ENCODE assay signal across 11 mouse cellular contexts in the genomic region with DNA sequence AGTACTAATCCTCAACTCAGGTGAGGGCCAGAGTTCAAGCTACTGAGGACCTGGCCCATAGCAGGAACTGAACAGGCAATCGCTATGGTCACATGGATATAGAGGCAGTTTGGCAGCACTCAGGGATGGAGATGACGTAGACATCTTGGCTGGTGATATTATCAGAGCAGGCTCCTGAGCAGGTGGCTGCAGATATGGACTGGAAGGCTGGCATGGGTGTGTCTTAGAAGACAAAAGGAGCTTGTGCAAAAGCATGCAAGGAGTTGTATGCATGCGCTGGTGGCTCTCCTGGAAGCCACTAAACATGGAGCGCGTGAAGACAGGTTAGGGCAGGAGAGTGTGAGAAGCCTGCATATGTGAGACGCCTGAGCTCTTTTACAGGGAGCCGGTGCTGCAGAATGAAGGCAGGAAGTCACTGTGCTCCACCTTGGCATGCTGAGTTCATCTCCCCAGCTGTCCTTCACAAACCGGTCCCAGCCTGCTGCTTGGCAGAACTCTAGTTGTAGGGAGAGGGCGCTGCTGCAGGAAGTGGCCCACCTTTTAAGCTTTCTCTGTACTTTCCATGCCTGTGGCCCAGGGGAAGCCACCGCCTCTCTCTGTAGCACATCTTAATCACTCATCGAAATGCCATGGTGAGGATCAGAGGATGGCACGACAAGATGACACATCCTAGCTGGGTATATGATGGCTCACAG. TPM values are rescaled to one million over a fixed set of nuclear protein-coding genes. Genes with fewer than 3 reads are reported as not detected.
DNase-seq lines count a peak whose midpoint lies in the region; ATAC-seq lines count a peak whose summit lies in the region.
"Had no signal": no experiment of that assay in that cellular context is flagged by ENCODE, and none has a peak within 500 bp of the region (broad histone marks: within the 10 kb centered on the region; RNA-seq: fewer than 3 reads in every experiment).

No protein-coding gene starts in this region.

- no peaks in the 10 kb centered on the region for H3K36me3 ChIP-seq in stomach, embryonic 15.5 days
- H3K36me3 ChIP-seq in limb, embryonic 10.5 days: no peaks in the 10 kb centered on the region
- H3K36me3 ChIP-seq: heart, embryonic 12.5 days; neural tube, embryonic 12.5 days had no signal

- no peak overlapping the region for H3K4me2 ChIP-seq in stomach, embryonic 15.5 days
- H3K4me2 ChIP-seq: heart, embryonic 12.5 days; neural tube, embryonic 12.5 days had no signal

- H3K27me3 ChIP-seq in stomach, embryonic 15.5 days (replicated peaks): no peaks in the 10 kb centered on the region
- H3K27me3 ChIP-seq in limb, embryonic 10.5 days (ENCODE audit: low read depth, poor library complexity, severe bottlenecking): no peaks in the 10 kb centered on the region
- H3K27me3 ChIP-seq: heart, embryonic 12.5 days; neural tube, embryonic 12.5 days had no signal

- no peaks in the 10 kb centered on the region for H3K9me3 ChIP-seq in stomach, embryonic 15.5 days
- H3K9me3 ChIP-seq in limb, embryonic 10.5 days (replicated peaks): no peaks in the 10 kb centered on the region
- H3K9me3 ChIP-seq: heart, embryonic 12.5 days; neural tube, embryonic 12.5 days had no signal

- peaks cover 31% of the 10 kb centered on the region for H3K4me1 ChIP-seq in stomach, embryonic 15.5 days
- H3K4me1 ChIP-seq in limb, embryonic 10.5 days: peaks cover 64% of the 10 kb centered on the region

- H3K9ac ChIP-seq in stomach, embryonic 15.5 days: no peak overlapping the region
- H3K9ac ChIP-seq: heart, embryonic 12.5 days; neural tube, embryonic 12.5 days had no signal

- peak overlapping the region; percentile 28; the same call in 1 of the 2 replicates for H3K27ac ChIP-seq in stomach, embryonic 15.5 days
- no peak overlapping the region for H3K27ac ChIP-seq in limb, embryonic 10.5 days
- H3K27ac ChIP-seq: neural tube, embryonic 12.5 days had no signal

- ATAC-seq in stomach, embryonic 15.5 days (ENCODE audit: insufficient read depth, low FRiP score, low read depth): no peak
- no peak for ATAC-seq in monocyte, adult 5-6 weeks (replicated peaks; ENCODE audit: insufficient number of reproducible peaks, low FRiP score, low TSS enrichment, poor library complexity, severe bottlenecking)

- H3K4me3 ChIP-seq in stomach, embryonic 15.5 days (replicated peaks): no peak overlapping the region
- no peak overlapping the region for H3K4me3 ChIP-seq in limb, embryonic 10.5 days
- H3K4me3 ChIP-seq: erythroblast, embryonic 14.5 days; heart, embryonic 12.5 days; neural tube, embryonic 12.5 days had no signal

- WGBS in stomach, embryonic 15.5 days: 76% methylated on average over 12 of the region's 12 CpGs
- 80% methylated on average over 12 of the region's 12 CpGs for WGBS in limb, embryonic 10.5 days

- DNase-seq in kidney, adult 18-20 months: peak; percentile 33
- no peak for DNase-seq in kidney, postnatal 36 days
- DNase-seq in T-cell, adult 2 months (ENCODE audit: low spot score): peak; percentile 78
- DNase-seq in cerebellum, postnatal 10 days: peak; percentile 61 to 68
- no peak for DNase-seq in right cerebral cortex, postnatal 4 days
- no peak for DNase-seq in limb, embryonic 10.5 days (ENCODE audit: low spot score)

RNA-seq across cellular contexts. Expression of a gene that starts 4.8 kb away (rescaled TPM):
- polyA plus RNA-seq in stomach, embryonic 15.5 days (2015; fragmentation: Nextera tagmentation; extraction: Ambion mirVana): 29.0 and 31.3 TPM in 2 replicates
- total RNA-seq in monocyte, adult 5-6 weeks (2017): 18.2 to 63.6 TPM (median 22.9 TPM) in 3 replicates
- 43.8 and 55.5 TPM in 2 replicates for polyA plus RNA-seq in limb, embryonic 10.5 days (2016; fragmentation: Nextera tagmentation; extraction: Ambion mirVana)

Comparison
In these comparisons a context has a peak if more than half of its experiments do, and no peak if none do; other contexts are left out.
1. DNase-seq: peak in kidney, adult 18-20 months (single experiment), T-cell, adult 2 months (single experiment) and cerebellum, postnatal 10 days (2 of 2); none in kidney, postnatal 36 days (0 of 2), right cerebral cortex, postnatal 4 days (single experiment) and limb, embryonic 10.5 days (single experiment).